Mouse (Mus musculus) spleen, adult 2 months (tissue): Measurements from ENCODE around the gene Atp23.

ENCODE experiments used
- CTCF ChIP-seq: fragments of 200-500 bp; IDR thresholded peaks from 2 replicates; pipeline ENCODE4 v1.5.1; 2011; ENCODE audit warnings: mild to moderate bottlenecking, inconsistent platforms; ENCODE audit not compliant: insufficient read depth, insufficient read length, insufficient replicate concordance; ENCODE audit errors: extremely low read depth
- POLR2A ChIP-seq: fragments of 200-500 bp; IDR thresholded peaks from 2 replicates; pipeline ENCODE4 v1.6.1; 2011; ENCODE audit warnings: low read depth, low read length, inconsistent platforms

- TF ChIP-seq CTCF (no peak), POLR2A (no peak)
Observed at GRCm38 (mm10) chr10:126845309-126845911, 55.7 kb downstream of the Atp23 start.
